Mouse (Mus musculus): ENCODE measurements around the gene Hyal3.

DNA sequence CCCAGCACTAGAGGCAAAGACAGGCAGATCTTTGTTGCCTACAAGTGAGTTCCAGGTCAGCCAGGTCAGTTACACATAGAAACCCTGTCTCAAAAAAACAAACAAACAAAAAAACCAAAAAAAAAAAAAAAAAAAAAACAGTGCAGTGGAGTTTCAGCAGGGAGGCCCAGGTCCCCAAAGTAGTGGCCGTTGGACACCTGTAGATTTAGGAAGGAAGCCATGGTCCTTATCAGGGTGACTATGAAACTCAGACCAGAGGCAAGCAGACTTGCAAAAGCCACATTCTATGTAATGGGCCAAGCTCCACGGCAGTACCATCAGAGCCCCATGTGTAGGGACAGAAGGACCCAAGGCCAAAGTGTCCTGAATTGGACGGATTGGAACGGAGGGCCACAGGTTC lies 966 bp downstream of the Hyal3 start:
- TF ChIP-seq POLR2A (IDR thresholded peaks at IDR 0.05; ENCODE audit: low read depth, low read length) (no peak), CTCF (conservative IDR thresholded peaks at IDR 0.05; ENCODE audit: insufficient read depth, insufficient read length, low read depth, low read length) (no peak)

Data from kidney, adult 2 months (tissue).